Mouse (Mus musculus): ENCODE measurements around the gene Ttc26. TPM values are rescaled to one million over a fixed set of nuclear protein-coding genes. Genes with fewer than 3 reads are reported as not detected.
A peak's percentile ranks its signal among the peaks of the same experiment; 100 is the strongest.
"Not testable (repeated sequence)": the region's sequence is repeated elsewhere in the genome, so short reads cannot be mapped to it uniquely, and the experiment has no call there.

The Ttc26 gene
- polyA plus RNA-seq, 1 experiment, result not detected

GRCm38 (mm10) chr6:38353811-38354722 is 27.2 kb upstream of the Ttc26 start, which contains the start of gene Zc3hav1:
Zc3hav1 (minus strand) TSS chr6:38354603.
- WGBS, result under 1% methylated on average over 87 of the region's 87 CpGs
- no peak for TF ChIP-seq CTCF (IDR thresholded peaks at IDR 0.05; ENCODE audit: insufficient read depth, low read depth, low read length)
- peaks cover 10% of the 10 kb centered on the region; the same call in 1 of the 2 replicates for H3K4me1 ChIP-seq (ENCODE audit: control insufficient read depth, insufficient read depth, low read length)
- peak within 1 kb of the TSS; percentile 54 for H3K4me3 ChIP-seq (ENCODE audit: insufficient read depth, low read depth, low read length)
- H3K27ac ChIP-seq (ENCODE audit: insufficient read depth, low read depth, low read length), result no peak within 1 kb of the TSS

GRCm38 (mm10) chr6:38354723-38355353 is 26.4 kb upstream of the Ttc26 start:
- peak overlapping the region; percentile 54 for H3K4me3 ChIP-seq (ENCODE audit: insufficient read depth, low read depth, low read length)
- no peak overlapping the region for H3K27ac ChIP-seq (ENCODE audit: insufficient read depth, low read depth, low read length)
- 7% methylated on average over 20 of the region's 20 CpGs for WGBS
- no peak for TF ChIP-seq CTCF (IDR thresholded peaks at IDR 0.05; ENCODE audit: insufficient read depth, low read depth, low read length)
- no peak for TF ChIP-seq POLR2A (IDR thresholded peaks at IDR 0.05; ENCODE audit: insufficient read depth, low read depth, low read length)
- peaks cover 10% of the 10 kb centered on the region; the same call in 1 of the 2 replicates for H3K4me1 ChIP-seq (ENCODE audit: control insufficient read depth, insufficient read depth, low read length)

GRCm38 (mm10) chr6:38355354-38355823 is 25.9 kb upstream of the Ttc26 start:
- TF ChIP-seq POLR2A (IDR thresholded peaks at IDR 0.05; ENCODE audit: insufficient read depth, low read depth, low read length) (no peak), CTCF (IDR thresholded peaks at IDR 0.05; ENCODE audit: insufficient read depth, low read depth, low read length) (no peak)
- no peak overlapping the region for H3K27ac ChIP-seq (ENCODE audit: insufficient read depth, low read depth, low read length)
- WGBS, result 19% methylated on average over 8 of the region's 8 CpGs
- H3K4me1 ChIP-seq (ENCODE audit: control insufficient read depth, insufficient read depth, low read length), result peaks cover 10% of the 10 kb centered on the region; the same call in 1 of the 2 replicates
- no peak overlapping the region for H3K4me3 ChIP-seq (ENCODE audit: insufficient read depth, low read depth, low read length)

GRCm38 (mm10) chr6:38355862-38356261 is 25.4 kb upstream of the Ttc26 start:
- H3K4me1 ChIP-seq (ENCODE audit: control insufficient read depth, insufficient read depth, low read length), result peaks cover 10% of the 10 kb centered on the region; the same call in 1 of the 2 replicates
- no peak for TF ChIP-seq POLR2A (IDR thresholded peaks at IDR 0.05; ENCODE audit: insufficient read depth, low read depth, low read length)
- TF ChIP-seq CTCF (IDR thresholded peaks at IDR 0.05; ENCODE audit: insufficient read depth, low read depth, low read length), result no peak
- H3K27ac ChIP-seq (ENCODE audit: insufficient read depth, low read depth, low read length), result no peak overlapping the region
- H3K4me3 ChIP-seq (ENCODE audit: insufficient read depth, low read depth, low read length), result no peak overlapping the region
- WGBS, result 51% methylated on average over 7 of the region's 7 CpGs

GRCm38 (mm10) chr6:38356661-38357433 is 24.4 kb upstream of the Ttc26 start:
- 84% methylated on average over 15 of the region's 15 CpGs for WGBS
- H3K27ac ChIP-seq (ENCODE audit: insufficient read depth, low read depth, low read length); H3K4me1 ChIP-seq (ENCODE audit: control insufficient read depth, insufficient read depth, low read length); H3K4me3 ChIP-seq (ENCODE audit: insufficient read depth, low read depth, low read length): not testable (repeated sequence)

- no peak overlapping the region for H3K27ac ChIP-seq (ENCODE audit: insufficient read depth, low read depth, low read length)
- H3K4me3 ChIP-seq (ENCODE audit: insufficient read depth, low read depth, low read length), result no peak overlapping the region
- WGBS, result 55% methylated on average over 5 of the region's 5 CpGs
- H3K4me1 ChIP-seq (ENCODE audit: control insufficient read depth, insufficient read depth, low read length), result peaks cover 7% of the 10 kb centered on the region; the same call in 1 of the 2 replicates
- TF ChIP-seq POLR2A (IDR thresholded peaks at IDR 0.05; ENCODE audit: insufficient read depth, low read depth, low read length), result no peak
- no peak for TF ChIP-seq CTCF (IDR thresholded peaks at IDR 0.05; ENCODE audit: insufficient read depth, low read depth, low read length)
Observed at GRCm38 (mm10) chr6:38357603-38358252, 23.5 kb upstream of the Ttc26 start.

- whole genome bisulfite sequencing, result 86% methylated on average over 8 of the region's 8 CpGs
- H3K4me1 ChIP-seq (ENCODE audit: control insufficient read depth, insufficient read depth, low read length), result peaks cover 7% of the 10 kb centered on the region; the same call in 1 of the 2 replicates
Observed at GRCm38 (mm10) chr6:38358253-38359027, 22.8 kb upstream of the Ttc26 start.

GRCm38 (mm10) chr6:38359044-38359735 is 22.1 kb upstream of the Ttc26 start:
- H3K27ac ChIP-seq (ENCODE audit: insufficient read depth, low read depth, low read length); H3K4me1 ChIP-seq (ENCODE audit: control insufficient read depth, insufficient read depth, low read length); H3K4me3 ChIP-seq (ENCODE audit: insufficient read depth, low read depth, low read length): not testable (repeated sequence)
- 93% methylated on average over 11 of the region's 11 CpGs for WGBS

More at GRCm38 (mm10) chr6:38358253-38359027, 22.8 kb upstream of the Ttc26 start:
- H3K27ac ChIP-seq (ENCODE audit: insufficient read depth, low read depth, low read length), result no peak overlapping the region
- H3K4me3 ChIP-seq (ENCODE audit: insufficient read depth, low read depth, low read length), result no peak overlapping the region
- TF ChIP-seq CTCF (IDR thresholded peaks at IDR 0.05; ENCODE audit: insufficient read depth, low read depth, low read length), result no peak
- no peak for TF ChIP-seq POLR2A (IDR thresholded peaks at IDR 0.05; ENCODE audit: insufficient read depth, low read depth, low read length)

All from olfactory bulb, adult 2 months (tissue).